Mouse (Mus musculus) G1E (cell line): ENCODE results near the gene Lrig2.

ENCODE experiments used
- CTCF ChIP-seq: IDR thresholded peaks from 2 replicates; pipeline ENCODE4 v1.5.1; 2012; ENCODE audit warnings: low read depth, low read length, inconsistent platforms, mixed read lengths
- GATA1 ChIP-seq: IDR thresholded peaks from 2 replicates; pipeline ENCODE4 v1.6.1; 2012; ENCODE audit warnings: borderline replicate concordance, low read length, inconsistent platforms, mixed read lengths
- POLR2AphosphoS5 ChIP-seq: IDR thresholded peaks from 2 replicates; pipeline ENCODE4 v1.6.1; 2012; ENCODE audit warnings: low read depth, low read length, inconsistent platforms; ENCODE audit not compliant: insufficient replicate concordance

- TF ChIP-seq CTCF (no peak), POLR2AphosphoS5 (no peak), GATA1 (no peak)
Observed at GRCm38 (mm10) chr3:104353884-104354283, 157.8 kb downstream of the Lrig2 start.
